8 mouse cellular contexts compared by ENCODE assay signal in the genomic region with DNA sequence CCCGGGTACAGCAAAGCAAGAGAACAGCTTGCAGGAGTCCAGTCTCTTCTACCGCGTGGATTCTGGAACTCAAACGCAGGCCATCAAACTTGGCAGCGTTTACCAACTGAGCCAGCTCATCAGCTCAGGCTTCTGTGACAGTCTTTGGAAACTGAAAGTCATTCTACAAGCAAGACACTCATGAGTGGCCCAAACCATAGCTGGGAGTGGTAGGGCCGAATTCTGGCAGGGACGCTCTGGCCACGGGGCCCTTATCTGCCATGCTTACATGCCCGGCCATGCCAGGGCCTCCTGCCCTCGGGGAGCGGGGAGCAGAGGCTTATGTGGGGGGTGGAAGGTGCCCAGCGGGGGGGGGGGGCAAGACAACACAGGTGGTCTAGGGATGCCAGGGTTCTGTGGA. TPM values are rescaled to one million over a fixed set of nuclear protein-coding genes. Genes with fewer than 3 reads are reported as not detected.
DNase-seq lines count a peak whose midpoint lies in the region; ATAC-seq lines count a peak whose summit lies in the region.

No protein-coding gene starts in this region.

- no peak for ATAC-seq in neural tube, embryonic 12.5 days (ENCODE audit: low FRiP score, low read depth)
- no peak for ATAC-seq in kidney, embryonic 15.5 days (replicated peaks; ENCODE audit: low FRiP score)

- no peak overlapping the region for H3K4me3 ChIP-seq in neural tube, embryonic 12.5 days
- no peak overlapping the region for H3K4me3 ChIP-seq in kidney, embryonic 15.5 days (replicated peaks)

- H3K4me1 ChIP-seq in neural tube, embryonic 12.5 days, result peaks cover 47% of the 10 kb centered on the region
- H3K4me1 ChIP-seq in kidney, embryonic 15.5 days, result peaks cover 96% of the 10 kb centered on the region

- H3K4me2 ChIP-seq in neural tube, embryonic 12.5 days (replicated peaks), result peak overlapping the region; percentile 20; the same call in 1 of the 2 replicates
- peak overlapping the region; percentile 25; the same call in 1 of the 2 replicates for H3K4me2 ChIP-seq in kidney, embryonic 15.5 days

- no peak overlapping the region for H3K27ac ChIP-seq in neural tube, embryonic 12.5 days
- H3K27ac ChIP-seq in kidney, embryonic 15.5 days, result peak overlapping the region; percentile 90

- peaks cover 34% of the 10 kb centered on the region for H3K27me3 ChIP-seq in neural tube, embryonic 12.5 days (replicated peaks)
- H3K27me3 ChIP-seq in kidney, embryonic 15.5 days, result peaks cover 20% of the 10 kb centered on the region

- H3K36me3 ChIP-seq in neural tube, embryonic 12.5 days, result no peaks in the 10 kb centered on the region
- H3K36me3 ChIP-seq in kidney, embryonic 15.5 days, result no peaks in the 10 kb centered on the region

- WGBS in neural tube, embryonic 12.5 days, result 80% methylated on average over 12 of the region's 12 CpGs
- WGBS in kidney, embryonic 15.5 days, result 68% methylated on average over 12 of the region's 12 CpGs

- H3K9me3 ChIP-seq in neural tube, embryonic 12.5 days, result no peaks in the 10 kb centered on the region
- no peaks in the 10 kb centered on the region for H3K9me3 ChIP-seq in kidney, embryonic 15.5 days (replicated peaks)

- peak; percentile 59 to 61 for DNase-seq in heart, adult 18-20 months
- DNase-seq in heart, adult 9 months (ENCODE audit: low spot score in 2 of 2), result no peak
- no peak for DNase-seq in neural tube, embryonic 10.5 days (ENCODE audit: extremely low spot score, low spot score)
- peak; percentile 58 for DNase-seq in testis, postnatal 10 days (ENCODE audit: low spot score)
- DNase-seq in spleen, postnatal 14 days (ENCODE audit: low spot score in 2 of 2), result no peak
- DNase-seq in layer of hippocampus, adult 11-12 months (ENCODE audit: low spot score), result no peak

- peak overlapping the region; percentile 35; the same call in 1 of the 2 replicates for H3K9ac ChIP-seq in neural tube, embryonic 12.5 days
- H3K9ac ChIP-seq in kidney, embryonic 15.5 days, result no peak overlapping the region

RNA-seq across cellular contexts. Expression of a gene that starts 16.8 kb away (rescaled TPM):
- total RNA-seq in heart, adult 18-20 months (2021), result 100 to 1,000 TPM in 1 of 2 experiments, 10 to 100 TPM in 1; 93.3 to 109 TPM
- 97.0 and 110 TPM in 2 replicates for polyA plus RNA-seq in neural tube, embryonic 12.5 days (2016; fragmentation: Nextera tagmentation; extraction: Ambion mirVana)
- 82.1 and 101 TPM in 2 replicates for polyA plus RNA-seq in kidney, embryonic 15.5 days (2015; fragmentation: Nextera tagmentation; extraction: Ambion mirVana)

RNA-seq across cellular contexts. Expression of a gene that starts 23.4 kb away (rescaled TPM):
- 10 to 100 TPM; 24.7 to 27.6 TPM for total RNA-seq in heart, adult 18-20 months (2021)
- 3.7 and 5.0 TPM in 2 replicates for polyA plus RNA-seq in neural tube, embryonic 12.5 days (2016; fragmentation: Nextera tagmentation; extraction: Ambion mirVana)
- 21.4 and 24.6 TPM in 2 replicates for polyA plus RNA-seq in kidney, embryonic 15.5 days (2015; fragmentation: Nextera tagmentation; extraction: Ambion mirVana)

RNA-seq across cellular contexts. Expression of a gene that starts 25.8 kb away (rescaled TPM):
- total RNA-seq in heart, adult 18-20 months (2021), result 1 to 10 TPM in 1 of 2 experiments, under 1 TPM in 1; 0.42 to 2.0 TPM
- 1.3 and 1.7 TPM in 2 replicates for polyA plus RNA-seq in neural tube, embryonic 12.5 days (2016; fragmentation: Nextera tagmentation; extraction: Ambion mirVana)
- polyA plus RNA-seq in kidney, embryonic 15.5 days (2015; fragmentation: Nextera tagmentation; extraction: Ambion mirVana), result 1.3 and 1.5 TPM in 2 replicates

RNA-seq across cellular contexts. Expression of a gene that starts 27.4 kb away (rescaled TPM):
- total RNA-seq in heart, adult 18-20 months (2021), result 10 to 100 TPM in 1 of 2 experiments, 1 to 10 TPM in 1; 9.6 to 10.5 TPM
- 2.0 and 2.1 TPM in 2 replicates for polyA plus RNA-seq in neural tube, embryonic 12.5 days (2016; fragmentation: Nextera tagmentation; extraction: Ambion mirVana)
- polyA plus RNA-seq in kidney, embryonic 15.5 days (2015; fragmentation: Nextera tagmentation; extraction: Ambion mirVana), result 4.5 and 5.4 TPM in 2 replicates

RNA-seq across cellular contexts. Expression of a gene that starts 35.1 kb away (rescaled TPM):
- total RNA-seq in heart, adult 18-20 months (2021), result 10 to 100 TPM; 56.8 to 66.1 TPM
- polyA plus RNA-seq in neural tube, embryonic 12.5 days (2016; fragmentation: Nextera tagmentation; extraction: Ambion mirVana), result 83.7 and 85.5 TPM in 2 replicates
- polyA plus RNA-seq in kidney, embryonic 15.5 days (2015; fragmentation: Nextera tagmentation; extraction: Ambion mirVana), result 102 and 112 TPM in 2 replicates

Comparison
In these comparisons a context has a peak if more than half of its experiments do, and no peak if none do; other contexts are left out.
1. DNase-seq: peak in heart, adult 18-20 months (2 of 2) and testis, postnatal 10 days (single experiment); none in heart, adult 9 months (0 of 2), neural tube, embryonic 10.5 days (single experiment), spleen, postnatal 14 days (0 of 2) and layer of hippocampus, adult 11-12 months (single experiment).